10 mouse cellular contexts compared by ENCODE assay signal in the genomic region with DNA sequence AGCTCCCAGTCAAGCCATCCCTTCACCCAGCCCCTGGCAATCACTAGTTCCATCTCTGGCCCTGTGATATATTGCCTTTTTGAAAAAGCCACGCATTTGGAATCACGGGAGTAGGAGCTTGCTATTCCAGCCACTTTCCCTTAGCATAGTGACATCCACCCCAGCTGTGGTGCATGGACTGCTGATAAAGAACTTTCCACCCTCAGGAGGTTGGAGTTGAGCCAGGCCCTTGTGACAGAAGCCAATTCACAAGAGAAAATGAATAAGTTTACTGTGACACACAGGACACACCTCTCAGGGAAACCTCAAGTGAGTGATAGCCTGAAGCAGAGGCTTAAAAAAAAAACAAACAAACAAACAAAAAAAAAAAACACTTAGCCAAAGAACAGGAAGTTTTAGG. TPM values are rescaled to one million over a fixed set of nuclear protein-coding genes. Genes with fewer than 3 reads are reported as not detected.
DNase-seq lines count a peak whose midpoint lies in the region; ATAC-seq and TF ChIP-seq lines count a peak whose summit lies in the region.
"Had no signal": no experiment of that assay in that cellular context is flagged by ENCODE, and none has a peak within 500 bp of the region (broad histone marks: within the 10 kb centered on the region; RNA-seq: fewer than 3 reads in every experiment).

No protein-coding gene starts in this region.

- no peak for TF ChIP-seq POLR2A in embryonic fibroblast, embryonic 13.5 days (IDR thresholded peaks at IDR 0.05; ENCODE audit: low read depth, low read length)

- no peak overlapping the region for H3K4me3 ChIP-seq in liver, embryonic 16.5 days (ENCODE audit: low read depth, low read length)
- H3K4me3 ChIP-seq in liver, embryonic 11.5 days (ENCODE audit: low read depth, low read length) = no peak overlapping the region
- no peak overlapping the region for H3K4me3 ChIP-seq in embryonic fibroblast, embryonic 13.5 days (ENCODE audit: insufficient read depth, low read length)
- H3K4me3 ChIP-seq in kidney, embryonic 15.5 days (replicated peaks) = no peak overlapping the region
- H3K4me3 ChIP-seq: limb, embryonic 10.5 days; midbrain, embryonic 13.5 days had no signal

- H3K9me3 ChIP-seq in liver, embryonic 16.5 days (replicated peaks; ENCODE audit: control insufficient read depth, low read length) = no peaks in the 10 kb centered on the region
- no peaks in the 10 kb centered on the region for H3K9me3 ChIP-seq in liver, embryonic 11.5 days (ENCODE audit: control insufficient read depth, low read length)
- no peaks in the 10 kb centered on the region for H3K9me3 ChIP-seq in kidney, embryonic 15.5 days (replicated peaks)
- H3K9me3 ChIP-seq: limb, embryonic 10.5 days; midbrain, embryonic 13.5 days had no signal

- H3K27me3 ChIP-seq in liver, embryonic 16.5 days (ENCODE audit: control insufficient read depth, insufficient read depth, low read depth, low read length) = no peaks in the 10 kb centered on the region
- H3K27me3 ChIP-seq in liver, embryonic 11.5 days (replicated peaks; ENCODE audit: control insufficient read depth, insufficient read depth, low read length) = no peaks in the 10 kb centered on the region
- H3K27me3 ChIP-seq in kidney, embryonic 15.5 days = no peaks in the 10 kb centered on the region

- H3K36me3 ChIP-seq in liver, embryonic 16.5 days (ENCODE audit: control insufficient read depth, insufficient read depth) = no peaks in the 10 kb centered on the region
- no peaks in the 10 kb centered on the region for H3K36me3 ChIP-seq in liver, embryonic 11.5 days (ENCODE audit: control insufficient read depth, insufficient read depth, low read length)
- no peaks in the 10 kb centered on the region for H3K36me3 ChIP-seq in kidney, embryonic 15.5 days
- H3K36me3 ChIP-seq: limb, embryonic 10.5 days; midbrain, embryonic 13.5 days had no signal

- no peak overlapping the region for H3K9ac ChIP-seq in liver, embryonic 16.5 days (ENCODE audit: low read depth, low read length)
- no peak overlapping the region for H3K9ac ChIP-seq in liver, embryonic 11.5 days (ENCODE audit: low read depth, low read length)
- H3K9ac ChIP-seq in kidney, embryonic 15.5 days = no peak overlapping the region
- H3K9ac ChIP-seq: midbrain, embryonic 13.5 days had no signal

- no peak; the same call in 1 of the 2 replicates for ATAC-seq in liver, embryonic 16.5 days (ENCODE audit: low read depth)
- no peak for ATAC-seq in liver, embryonic 11.5 days (replicated peaks; ENCODE audit: low FRiP score)
- ATAC-seq in kidney, embryonic 15.5 days (replicated peaks; ENCODE audit: low FRiP score) = no peak
- peak; percentile 47 for ATAC-seq in megakaryocyte progenitor cell, adult 5-6 weeks (replicated peaks; ENCODE audit: poor library complexity)
- no peak for ATAC-seq in inflammation-experienced regulatory T-cells, adult 6 months
- ATAC-seq: midbrain, embryonic 13.5 days had no signal

- no peak for TF ChIP-seq CTCF in embryonic fibroblast, embryonic 13.5 days (IDR thresholded peaks at IDR 0.05; ENCODE audit: borderline replicate concordance, insufficient read depth, low read length)

- no peak overlapping the region for H3K4me2 ChIP-seq in liver, embryonic 16.5 days (ENCODE audit: low read depth, low read length)
- H3K4me2 ChIP-seq in liver, embryonic 11.5 days = no peak overlapping the region
- H3K4me2 ChIP-seq in kidney, embryonic 15.5 days = no peak overlapping the region
- H3K4me2 ChIP-seq: midbrain, embryonic 13.5 days had no signal

- peaks cover 7% of the 10 kb centered on the region for H3K4me1 ChIP-seq in liver, embryonic 16.5 days (ENCODE audit: control insufficient read depth, low read depth, low read length)
- H3K4me1 ChIP-seq in liver, embryonic 11.5 days (replicated peaks; ENCODE audit: control insufficient read depth, insufficient read depth, low read length) = peaks cover 3% of the 10 kb centered on the region; the same call in 1 of the 2 replicates
- peaks cover 24% of the 10 kb centered on the region; the same call in 1 of the 2 replicates for H3K4me1 ChIP-seq in embryonic fibroblast, embryonic 13.5 days (ENCODE audit: control insufficient read depth, insufficient read depth, low read length)
- H3K4me1 ChIP-seq in kidney, embryonic 15.5 days = peaks cover 17% of the 10 kb centered on the region

- DNase-seq in liver, embryonic 11.5 days (ENCODE audit: low spot score) = no peak
- no peak for DNase-seq in B cell, adult 2 months
- DNase-seq in layer of hippocampus, adult 9-10 months (ENCODE audit: low spot score) = no peak

- WGBS in liver, embryonic 16.5 days (ENCODE audit: insufficient replicate concordance) = 33% methylated on average over 2 of the region's 2 CpGs
- 57% methylated on average over 2 of the region's 2 CpGs for WGBS in liver, embryonic 11.5 days
- WGBS in kidney, embryonic 15.5 days = 36% methylated on average over 2 of the region's 2 CpGs

- peak overlapping the region; percentile 43; the same call in 1 of the 2 replicates for H3K27ac ChIP-seq in liver, embryonic 16.5 days (ENCODE audit: low read length)
- H3K27ac ChIP-seq in liver, embryonic 11.5 days (ENCODE audit: low read depth, low read length) = no peak overlapping the region
- H3K27ac ChIP-seq in embryonic fibroblast, embryonic 13.5 days (ENCODE audit: insufficient read depth, low read length) = 0 out of 2 replicates have a peak overlapping the region, but pooled peaks have one; percentile 89
- peak overlapping the region; percentile 18; the same call in 1 of the 2 replicates for H3K27ac ChIP-seq in kidney, embryonic 15.5 days
- H3K27ac ChIP-seq: limb, embryonic 10.5 days; midbrain, embryonic 13.5 days had no signal

RNA-seq across cellular contexts. Expression of a gene that starts 24.3 kb away (rescaled TPM):
- polyA plus RNA-seq in liver, embryonic 16.5 days (2015; fragmentation: Nextera tagmentation; extraction: Ambion mirVana) = 163 and 188 TPM in 2 replicates
- polyA plus RNA-seq in liver, embryonic 11.5 days (2014; fragmentation: Nextera tagmentation; extraction: Ambion mirVana) = 76.4 and 85.4 TPM in 2 replicates
- 451 and 719 TPM in 2 replicates for polyA plus RNA-seq in embryonic fibroblast, embryonic 13.5 days (2011; ENCODE audit: insufficient read length, low read depth, missing spikeins)
- 129 and 144 TPM in 2 replicates for polyA plus RNA-seq in kidney, embryonic 15.5 days (2015; fragmentation: Nextera tagmentation; extraction: Ambion mirVana)
- 6.9 and 10.0 TPM in 2 replicates for total RNA-seq in megakaryocyte progenitor cell, adult 5-6 weeks (2015)
- 12.5 TPM in 2 replicates for total RNA-seq in megakaryocyte progenitor cell, adult 5-6 weeks (2017)
- 10 to 100 TPM; 16.2 to 28.8 (median 25.4) TPM for polyA plus RNA-seq in inflammation-experienced regulatory T-cells, adult 6 months (2017; shearing (Covaris generic))

RNA-seq across cellular contexts. Expression of a gene that starts 31.0 kb away (rescaled TPM):
- polyA plus RNA-seq in liver, embryonic 16.5 days (2015; fragmentation: Nextera tagmentation; extraction: Ambion mirVana) = 110 and 114 TPM in 2 replicates
- 192 and 201 TPM in 2 replicates for polyA plus RNA-seq in liver, embryonic 11.5 days (2014; fragmentation: Nextera tagmentation; extraction: Ambion mirVana)
- 151 and 159 TPM in 2 replicates for polyA plus RNA-seq in embryonic fibroblast, embryonic 13.5 days (2011; ENCODE audit: insufficient read length, low read depth, missing spikeins)
- polyA plus RNA-seq in kidney, embryonic 15.5 days (2015; fragmentation: Nextera tagmentation; extraction: Ambion mirVana) = 342 and 349 TPM in 2 replicates
- 110 and 111 TPM in 2 replicates for total RNA-seq in megakaryocyte progenitor cell, adult 5-6 weeks (2015)
- 105 and 106 TPM in 2 replicates for total RNA-seq in megakaryocyte progenitor cell, adult 5-6 weeks (2017)
- 100 to 1,000 TPM; 103 to 133 (median 130) TPM for polyA plus RNA-seq in inflammation-experienced regulatory T-cells, adult 6 months (2017; shearing (Covaris generic))
